Mouse (Mus musculus): ENCODE results near the gene Ttc28. TPM values are rescaled to one million over a fixed set of nuclear protein-coding genes. Genes with fewer than 3 reads are reported as not detected.
A peak's percentile ranks its signal among the peaks of the same experiment; 100 is the strongest.

Gene Ttc28
- polyA plus RNA-seq, 1 experiment from 2014 or later: 17.6 TPM

GRCm38 (mm10) chr5:111228302-111229040 lies 348.9 kb downstream of the Ttc28 start:
- Histone ChIP-seq H3K4me2 (replicated peaks) (peak overlapping the region; percentile 34; the same call in 1 of the 2 replicates), H3K9me3 (no peaks in the 10 kb centered on the region), H3K27me3 (no peaks in the 10 kb centered on the region), H3K4me1 (peaks cover 74% of the 10 kb centered on the region), H3K27ac (peak overlapping the region; percentile 80), H3K9ac (peak overlapping the region; percentile 35; the same call in 1 of the 2 replicates), H3K4me3 (no peak overlapping the region), H3K36me3 (peaks cover 80% of the 10 kb centered on the region)
- WGBS: 30% methylated on average over 14 of the region's 14 CpGs
- ATAC-seq (ENCODE audit: low FRiP score, low read depth): peak; percentile 45

- Histone ChIP-seq H3K4me3 (no peak overlapping the region), H3K36me3 (peaks cover 75% of the 10 kb centered on the region), H3K27me3 (no peaks in the 10 kb centered on the region), H3K9ac (0 out of 2 replicates have a peak overlapping the region, but pooled peaks have one; percentile 35), H3K27ac (no peak overlapping the region; the same call in 1 of the 2 replicates), H3K4me2 (replicated peaks) (no peak overlapping the region; the same call in 1 of the 2 replicates), H3K4me1 (peaks cover 71% of the 10 kb centered on the region), H3K9me3 (no peaks in the 10 kb centered on the region)
- no peak for ATAC-seq (ENCODE audit: low FRiP score, low read depth)
- WGBS: 71% methylated on average over 12 of the region's 12 CpGs
These were observed 349.4 kb downstream of the Ttc28 start for GRCm38 (mm10) chr5:111229041-111229394.

- peaks cover 68% of the 10 kb centered on the region for H3K4me1 ChIP-seq
- WGBS: 54% methylated on average over 3 of the region's 3 CpGs
- ATAC-seq (ENCODE audit: low FRiP score, low read depth): no peak
- no peak overlapping the region for H3K4me2 ChIP-seq (replicated peaks)
- 0 out of 2 replicates have a peak overlapping the region, but pooled peaks have one; percentile 31 for H3K9ac ChIP-seq
- H3K27ac ChIP-seq: no peak overlapping the region
- H3K4me3 ChIP-seq: no peak overlapping the region
- H3K27me3 ChIP-seq: no peaks in the 10 kb centered on the region
- peaks cover 68% of the 10 kb centered on the region for H3K36me3 ChIP-seq
- no peaks in the 10 kb centered on the region for H3K9me3 ChIP-seq
These were observed 350.1 kb downstream of the Ttc28 start for GRCm38 (mm10) chr5:111229671-111230070.

- Histone ChIP-seq H3K27ac (no peak overlapping the region), H3K4me1 (peaks cover 67% of the 10 kb centered on the region)
- 49% methylated on average over 13 of the region's 13 CpGs for WGBS
These were observed 351.4 kb downstream of the Ttc28 start for GRCm38 (mm10) chr5:111231044-111231443.

GRCm38 (mm10) chr5:111231769-111232168 lies 352.2 kb downstream of the Ttc28 start:
- no peak overlapping the region for H3K27ac ChIP-seq
- peaks cover 62% of the 10 kb centered on the region for H3K4me1 ChIP-seq
- H3K9me3 ChIP-seq: no peaks in the 10 kb centered on the region
- H3K36me3 ChIP-seq: peaks cover 67% of the 10 kb centered on the region
- H3K9ac ChIP-seq: no peak overlapping the region
- ATAC-seq (ENCODE audit: low FRiP score, low read depth): no peak
- H3K4me2 ChIP-seq (replicated peaks): no peak overlapping the region
- 68% methylated on average over 1 of the region's 1 CpGs for WGBS
- no peak overlapping the region for H3K4me3 ChIP-seq
- H3K27me3 ChIP-seq: no peaks in the 10 kb centered on the region

More at GRCm38 (mm10) chr5:111231044-111231443, 351.4 kb downstream of the Ttc28 start:
- Histone ChIP-seq H3K9me3 (no peaks in the 10 kb centered on the region), H3K27me3 (no peaks in the 10 kb centered on the region), H3K36me3 (peaks cover 67% of the 10 kb centered on the region), H3K9ac (no peak overlapping the region), H3K4me3 (no peak overlapping the region), H3K4me2 (replicated peaks) (no peak overlapping the region)
- ATAC-seq (ENCODE audit: low FRiP score, low read depth): no peak

- H3K9me3 ChIP-seq: no peaks in the 10 kb centered on the region
- no peak overlapping the region for H3K9ac ChIP-seq
- H3K4me3 ChIP-seq: no peak overlapping the region
- ATAC-seq (ENCODE audit: low FRiP score, low read depth): 0 out of 2 replicates have a peak, but pooled peaks have one; percentile 29
- no peak overlapping the region; the same call in 1 of the 2 replicates for H3K27ac ChIP-seq
- peaks cover 48% of the 10 kb centered on the region for H3K4me1 ChIP-seq
- H3K4me2 ChIP-seq (replicated peaks): no peak overlapping the region
- H3K27me3 ChIP-seq: no peaks in the 10 kb centered on the region
- WGBS: 36% methylated on average over 24 of the region's 24 CpGs
- peaks cover 76% of the 10 kb centered on the region for H3K36me3 ChIP-seq
These were observed 353.6 kb downstream of the Ttc28 start for GRCm38 (mm10) chr5:111233022-111233709.

- no peak overlapping the region for H3K27ac ChIP-seq
- H3K9ac ChIP-seq: 0 out of 2 replicates have a peak overlapping the region, but pooled peaks have one; percentile 0
- no peaks in the 10 kb centered on the region for H3K27me3 ChIP-seq
- no peak overlapping the region for H3K4me2 ChIP-seq (replicated peaks)
- peaks cover 28% of the 10 kb centered on the region for H3K4me1 ChIP-seq
- WGBS: 74% methylated on average over 12 of the region's 12 CpGs
- H3K36me3 ChIP-seq: peaks cover 85% of the 10 kb centered on the region
- ATAC-seq (ENCODE audit: low FRiP score, low read depth): no peak
- no peaks in the 10 kb centered on the region for H3K9me3 ChIP-seq
- no peak overlapping the region for H3K4me3 ChIP-seq
These were observed 355.5 kb downstream of the Ttc28 start for GRCm38 (mm10) chr5:111235131-111235530.

- Histone ChIP-seq H3K9me3 (no peaks in the 10 kb centered on the region), H3K9ac (no peak overlapping the region), H3K4me1 (peaks cover 23% of the 10 kb centered on the region), H3K27me3 (no peaks in the 10 kb centered on the region), H3K4me2 (replicated peaks) (no peak overlapping the region), H3K27ac (no peak overlapping the region), H3K4me3 (no peak overlapping the region), H3K36me3 (peaks cover 85% of the 10 kb centered on the region)
- no peak for ATAC-seq (ENCODE audit: low FRiP score, low read depth)
- 90% methylated on average over 9 of the region's 9 CpGs for WGBS
These were observed 357.6 kb downstream of the Ttc28 start for GRCm38 (mm10) chr5:111237176-111237636.

- no peaks in the 10 kb centered on the region for H3K27me3 ChIP-seq
- WGBS: 45% methylated on average over 7 of the region's 7 CpGs
- ATAC-seq (ENCODE audit: low FRiP score, low read depth): no peak
- no peak overlapping the region for H3K27ac ChIP-seq
- no peak overlapping the region for H3K4me2 ChIP-seq (replicated peaks)
- no peak overlapping the region for H3K9ac ChIP-seq
- no peak overlapping the region for H3K4me3 ChIP-seq
- peaks cover 78% of the 10 kb centered on the region for H3K36me3 ChIP-seq
- peaks cover 26% of the 10 kb centered on the region for H3K4me1 ChIP-seq
- no peaks in the 10 kb centered on the region for H3K9me3 ChIP-seq
These were observed 359.6 kb downstream of the Ttc28 start for GRCm38 (mm10) chr5:111239223-111239622.

GRCm38 (mm10) chr5:111243447-111244040 lies 363.9 kb downstream of the Ttc28 start:
- no peaks in the 10 kb centered on the region for H3K9me3 ChIP-seq
- no peak for ATAC-seq (ENCODE audit: low FRiP score, low read depth)
- H3K27me3 ChIP-seq: no peaks in the 10 kb centered on the region
- peaks cover 53% of the 10 kb centered on the region for H3K36me3 ChIP-seq
- H3K4me3 ChIP-seq: no peak overlapping the region
- peak overlapping the region; percentile 39; the same call in 1 of the 2 replicates for H3K9ac ChIP-seq
- H3K4me2 ChIP-seq (replicated peaks): no peak overlapping the region
- 15% methylated on average over 14 of the region's 14 CpGs for WGBS
- no peak overlapping the region; the same call in 1 of the 2 replicates for H3K27ac ChIP-seq
- H3K4me1 ChIP-seq: peaks cover 27% of the 10 kb centered on the region

- Histone ChIP-seq H3K4me1 (peaks cover 27% of the 10 kb centered on the region), H3K36me3 (peaks cover 48% of the 10 kb centered on the region), H3K9me3 (no peaks in the 10 kb centered on the region), H3K27me3 (no peaks in the 10 kb centered on the region), H3K27ac (no peak overlapping the region), H3K9ac (no peak overlapping the region), H3K4me3 (no peak overlapping the region), H3K4me2 (replicated peaks) (no peak overlapping the region)
- WGBS: 46% methylated on average over 9 of the region's 9 CpGs
- ATAC-seq (ENCODE audit: low FRiP score, low read depth): no peak
These were observed 364.5 kb downstream of the Ttc28 start for GRCm38 (mm10) chr5:111244061-111244460.

Data from limb, embryonic 13.5 days (tissue).